Mouse (Mus musculus) E14TG2a.4 (cell line): ENCODE measurements around the gene Nr3c2.

ENCODE experiments used
- CTCF ChIP-seq: conservative IDR thresholded peaks from 2 replicates; pipeline ENCODE4 v1.5.1; 2014; ENCODE audit warnings: low read length
- NANOG ChIP-seq: IDR thresholded peaks from 2 replicates; pipeline ENCODE4 v1.6.1; 2014; ENCODE audit warnings: borderline replicate concordance, low read length, mixed read lengths
- POU5F1 ChIP-seq: IDR thresholded peaks from 2 replicates; pipeline ENCODE4 v1.6.1; 2014; ENCODE audit warnings: low read length, borderline replicate concordance

GRCm38 (mm10) chr8:77133797-77134385, 234.6 kb downstream of the Nr3c2 start:
- TF ChIP-seq CTCF: no peak
- no peak for TF ChIP-seq NANOG
- no peak for TF ChIP-seq POU5F1
